Mouse (Mus musculus) hindbrain, embryonic 11.5 days (tissue): Measurements from ENCODE around the gene Cabp4. TPM values are rescaled to one million over a fixed set of nuclear protein-coding genes. Genes with fewer than 3 reads are reported as not detected.

Source experiments
- polyA plus RNA-seq: library from polyadenylated mRNA; unstranded; fragments of >200 nt; fragmentation: Nextera tagmentation; extraction: Ambion mirVana; gene quantifications from 2 replicates; pipeline ENCODE4 v1.2.1, GENCODE M21; 2014

Cabp4 gene
- polyA plus RNA-seq, 1 experiment from 2014 or later, result not detected

Other genes with a start within 250 kb of the Cabp4 start
- 10.7 and 11.6 TPM in 2 replicates for gene Tcirg1, start 236.9 kb downstream of the Cabp4 start, polyA plus RNA-seq
- 240 and 258 TPM in 2 replicates for gene Ndufs8, start 231.3 kb downstream of the Cabp4 start, polyA plus RNA-seq
- gene Aldh3b1, start 214.2 kb downstream of the Cabp4 start, polyA plus RNA-seq, result 0.59 and 1.4 TPM in 2 replicates
- gene Unc93b1, start 208.8 kb downstream of the Cabp4 start, polyA plus RNA-seq, result 5.1 and 6.4 TPM in 2 replicates
- not detected in 2 replicates for gene Aldh3b3, start 185.4 kb downstream of the Cabp4 start, polyA plus RNA-seq
- gene Aldh3b2, start 171.7 kb downstream of the Cabp4 start, polyA plus RNA-seq, result 1.5 and 2.3 TPM in 2 replicates
- 2.5 and 2.8 TPM in 2 replicates for gene Acy3, start 157.5 kb downstream of the Cabp4 start, polyA plus RNA-seq
- 0.70 and 2.3 TPM in 2 replicates for gene Tbx10, start 151.3 kb downstream of the Cabp4 start, polyA plus RNA-seq
- gene Nudt8, start 143.5 kb downstream of the Cabp4 start, polyA plus RNA-seq, result 14.6 and 19.5 TPM in 2 replicates
- 1.5 and 1.6 TPM in 2 replicates for gene Gm49405, start 143.4 kb downstream of the Cabp4 start, polyA plus RNA-seq
- gene Doc2g, start 140.7 kb downstream of the Cabp4 start, polyA plus RNA-seq, result 1.5 and 1.9 TPM in 2 replicates
- gene Ndufv1, start 131.2 kb downstream of the Cabp4 start, polyA plus RNA-seq, result 188 and 201 TPM in 2 replicates
- gene Gstp1, start 106.0 kb downstream of the Cabp4 start, polyA plus RNA-seq, result 343 and 348 TPM in 2 replicates
- gene Gstp2, start 98.0 kb downstream of the Cabp4 start, polyA plus RNA-seq, result 1.1 and 2.9 TPM in 2 replicates
- gene Gstp3, start 84.5 kb downstream of the Cabp4 start, polyA plus RNA-seq, result not detected in 2 replicates
- gene Cabp2, start 62.5 kb downstream of the Cabp4 start, polyA plus RNA-seq, result not detected in 2 replicates
- gene Cdk2ap2, start 46.9 kb downstream of the Cabp4 start, polyA plus RNA-seq, result 74.4 and 84.3 TPM in 2 replicates
- gene Pitpnm1, start 44.0 kb downstream of the Cabp4 start, polyA plus RNA-seq, result 12.2 and 15.4 TPM in 2 replicates
- gene Aip, start 18.2 kb downstream of the Cabp4 start, polyA plus RNA-seq, result 65.7 and 67.4 TPM in 2 replicates
- not detected in 2 replicates for gene Gpr152, start 4.2 kb downstream of the Cabp4 start, polyA plus RNA-seq
- gene Coro1b, start 4.6 kb upstream of the Cabp4 start, polyA plus RNA-seq, result 119 and 123 TPM in 2 replicates
- gene Ptprcap, start 9.6 kb upstream of the Cabp4 start, polyA plus RNA-seq, result 1.0 and 1.1 TPM in 2 replicates
- gene Rps6kb2, start 19.3 kb upstream of the Cabp4 start, polyA plus RNA-seq, result 42.2 and 45.7 TPM in 2 replicates
- 2.8 and 3.3 TPM in 2 replicates for gene Carns1, start 31.4 kb upstream of the Cabp4 start, polyA plus RNA-seq
- 0.79 and 0.96 TPM in 2 replicates for gene Tbc1d10c, start 47.3 kb upstream of the Cabp4 start, polyA plus RNA-seq
- gene Ppp1ca, start 48.0 kb upstream of the Cabp4 start, polyA plus RNA-seq, result 868 and 927 TPM in 2 replicates
- gene Rad9a, start 57.6 kb upstream of the Cabp4 start, polyA plus RNA-seq, result 41.6 and 42.1 TPM in 2 replicates
- gene Clcf1, start 70.2 kb upstream of the Cabp4 start, polyA plus RNA-seq, result 0.82 and 0.90 TPM in 2 replicates
- not detected in 2 replicates for gene AC109138.7, start 70.3 kb upstream of the Cabp4 start, polyA plus RNA-seq
- 11.0 and 17.9 TPM in 2 replicates for gene Pold4, start 87.9 kb upstream of the Cabp4 start, polyA plus RNA-seq
- gene Ssh3, start 125.1 kb upstream of the Cabp4 start, polyA plus RNA-seq, result 2.8 and 3.9 TPM in 2 replicates
- gene Ankrd13d, start 139.1 kb upstream of the Cabp4 start, polyA plus RNA-seq, result 8.6 and 11.0 TPM in 2 replicates
- 12.5 and 13.9 TPM in 2 replicates for gene Grk2, start 162.2 kb upstream of the Cabp4 start, polyA plus RNA-seq